ENCODE assay signal across 8 mouse cellular contexts in the genomic region with DNA sequence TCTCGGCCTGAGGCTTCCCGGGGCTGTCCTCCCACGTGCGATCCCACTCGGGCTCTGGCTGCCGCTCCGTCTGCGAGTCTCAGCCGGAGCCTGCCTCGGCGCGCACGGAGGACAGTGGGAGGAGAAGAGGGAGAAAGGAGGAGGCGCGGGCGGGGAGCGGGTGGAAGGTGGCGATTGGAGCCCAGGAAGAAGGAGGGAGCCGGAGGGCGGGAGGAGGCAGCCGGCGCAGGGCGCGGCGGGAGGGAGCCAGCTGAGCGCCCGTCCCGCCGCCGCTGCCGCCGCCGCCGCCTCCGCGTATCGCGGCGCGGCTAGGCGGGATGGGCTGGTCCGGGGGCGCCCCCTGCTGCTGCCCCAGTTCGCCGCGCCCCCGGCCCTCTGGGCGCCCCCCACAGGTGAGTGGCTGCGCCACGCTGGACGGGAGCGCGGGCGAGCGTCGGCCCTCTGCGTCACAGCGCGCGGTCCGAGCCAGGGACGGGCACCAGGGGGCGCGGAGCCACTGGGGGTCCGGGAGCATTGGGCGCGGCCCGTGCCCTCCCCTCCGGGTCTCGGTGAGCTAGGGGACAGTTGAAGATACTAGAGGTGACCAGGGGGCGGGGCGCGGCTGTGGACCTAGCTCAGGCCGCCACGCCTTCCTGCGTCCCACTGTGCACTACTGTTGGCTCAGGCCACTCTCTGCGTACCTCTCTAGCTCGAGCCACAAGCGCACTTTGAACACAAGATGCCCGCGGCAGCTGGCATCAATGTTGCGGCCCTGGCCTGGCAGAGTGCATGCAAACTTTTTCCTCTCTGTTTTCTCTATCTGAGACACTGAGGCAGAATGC. TPM values are rescaled to one million over a fixed set of nuclear protein-coding genes. Genes with fewer than 3 reads are reported as not detected.
A peak's percentile ranks its signal among the peaks of the same experiment; 100 is the strongest.
DNase-seq lines count a peak whose midpoint lies in the region; ATAC-seq lines count a peak whose summit lies in the region.

A gene (plus strand): TSS at position 253 of the 821 bp plus-strand sequence.

- peak within 1 kb of the TSS; percentile 87 for H3K9ac ChIP-seq in heart, embryonic 13.5 days
- H3K9ac ChIP-seq in liver, embryonic 15.5 days, result peak within 1 kb of the TSS; percentile 55
- H3K9ac ChIP-seq in neural tube, embryonic 12.5 days, result peak within 1 kb of the TSS; percentile 61

- H3K4me3 ChIP-seq in heart, embryonic 13.5 days, result peak within 1 kb of the TSS; percentile 64
- H3K4me3 ChIP-seq in liver, embryonic 15.5 days (replicated peaks), result peak within 1 kb of the TSS; percentile 60
- H3K4me3 ChIP-seq in neural tube, embryonic 12.5 days, result peak within 1 kb of the TSS; percentile 53

- under 1% methylated on average over 56 of the region's 82 CpGs for WGBS in heart, embryonic 13.5 days
- WGBS in liver, embryonic 15.5 days (ENCODE audit: insufficient replicate concordance), result under 1% methylated on average over 59 of the region's 82 CpGs
- WGBS in neural tube, embryonic 12.5 days, result 1% methylated on average over 77 of the region's 82 CpGs

- H3K4me2 ChIP-seq in heart, embryonic 13.5 days, result peak within 1 kb of the TSS; percentile 89
- peak within 1 kb of the TSS; percentile 86 for H3K4me2 ChIP-seq in liver, embryonic 15.5 days
- peak within 1 kb of the TSS; percentile 91 for H3K4me2 ChIP-seq in neural tube, embryonic 12.5 days (replicated peaks)

- peak; percentile 31; the same call in 1 of the 2 replicates for ATAC-seq in erythroblast, adult 5-6 weeks (replicated peaks; ENCODE audit: low FRiP score, poor library complexity, severe bottlenecking)
- peak; percentile 74 for ATAC-seq in heart, embryonic 13.5 days (ENCODE audit: extremely low read depth, insufficient number of reproducible peaks, low FRiP score, low TSS enrichment)
- ATAC-seq in liver, embryonic 15.5 days (ENCODE audit: insufficient read depth), result peak; percentile 53
- peak; percentile 48 for ATAC-seq in neural tube, embryonic 12.5 days (ENCODE audit: low FRiP score, low read depth)

- H3K27ac ChIP-seq in heart, embryonic 13.5 days (replicated peaks), result peak within 1 kb of the TSS; percentile 98
- peak within 1 kb of the TSS; percentile 69 for H3K27ac ChIP-seq in liver, embryonic 15.5 days (replicated peaks)
- peak within 1 kb of the TSS; percentile 32; the same call in 1 of the 2 replicates for H3K27ac ChIP-seq in neural tube, embryonic 12.5 days

- DNase-seq in CD4-positive helper T cell, adult 2 months (ENCODE audit: low read depth, low spot score), result peak; percentile 70
- DNase-seq in adrenal gland, postnatal 4 days (ENCODE audit: low spot score in 2 of 2), result peak; percentile 65 to 67
- DNase-seq in kidney, postnatal 10 days, result peak; percentile 92
- peak; percentile 90 for DNase-seq in testis, postnatal 10 days (ENCODE audit: low spot score)

- H3K4me1 ChIP-seq in heart, embryonic 13.5 days, result peaks cover 79% of the 10 kb centered on the region
- peaks cover 57% of the 10 kb centered on the region for H3K4me1 ChIP-seq in liver, embryonic 15.5 days (replicated peaks)
- peaks cover 52% of the 10 kb centered on the region for H3K4me1 ChIP-seq in neural tube, embryonic 12.5 days

- H3K36me3 ChIP-seq in heart, embryonic 13.5 days, result peaks cover 37% of the 10 kb centered on the region
- H3K36me3 ChIP-seq in liver, embryonic 15.5 days (replicated peaks), result peaks cover 27% of the 10 kb centered on the region
- peaks cover 27% of the 10 kb centered on the region for H3K36me3 ChIP-seq in neural tube, embryonic 12.5 days

- no peaks in the 10 kb centered on the region for H3K9me3 ChIP-seq in heart, embryonic 13.5 days
- no peaks in the 10 kb centered on the region for H3K9me3 ChIP-seq in liver, embryonic 15.5 days (replicated peaks)
- H3K9me3 ChIP-seq in neural tube, embryonic 12.5 days, result no peaks in the 10 kb centered on the region

- H3K27me3 ChIP-seq in heart, embryonic 13.5 days (replicated peaks), result 0 out of 2 replicates have a peak, but pooled peaks cover 1% of the 10 kb centered on the region
- peaks cover 64% of the 10 kb centered on the region for H3K27me3 ChIP-seq in liver, embryonic 15.5 days
- peaks cover 23% of the 10 kb centered on the region for H3K27me3 ChIP-seq in neural tube, embryonic 12.5 days (replicated peaks)

RNA-seq across cellular contexts. Expression of the gene that starts here (rescaled TPM):
- total RNA-seq in adrenal gland, postnatal 4 days (2021), result 10 to 100 TPM; 60.9 to 63.6 TPM
- not detected in 2 replicates for total RNA-seq in erythroblast, adult 5-6 weeks (2015; ENCODE audit: low replicate concordance)
- total RNA-seq in erythroblast, adult 5-6 weeks (2017; ENCODE audit: low replicate concordance), result not detected in 2 replicates
- polyA plus RNA-seq in heart, embryonic 13.5 days (2015; fragmentation: Nextera tagmentation; extraction: Ambion mirVana), result 26.3 and 32.5 TPM in 2 replicates
- 4.7 and 5.4 TPM in 2 replicates for polyA plus RNA-seq in liver, embryonic 15.5 days (2015; fragmentation: Nextera tagmentation; extraction: Ambion mirVana)
- polyA plus RNA-seq in neural tube, embryonic 12.5 days (2016; fragmentation: Nextera tagmentation; extraction: Ambion mirVana), result 13.0 and 13.5 TPM in 2 replicates

Comparison
In these comparisons a context has a peak if more than half of its experiments do, and no peak if none do; other contexts are left out.
1. Peak in every context shown above with its lines: DNase-seq, ATAC-seq, H3K4me3 ChIP-seq and H3K27ac ChIP-seq.
2. RNA of the gene that starts here (total RNA-seq): 60.9 to 63.6 TPM in adrenal gland, postnatal 4 days; not detected in erythroblast, adult 5-6 weeks; every median in the first group is over 10 times any median in the second.
3. Peak in ATAC-seq in erythroblast, adult 5-6 weeks; RNA of the gene not detected or under 1 TPM.
4. H3K27ac ChIP-seq: peak in every context shown above with its lines; median percentile 98 in heart, embryonic 13.5 days; 69 in liver, embryonic 15.5 days; 32 in neural tube, embryonic 12.5 days.